Mouse (Mus musculus) stomach, postnatal 0 days (tissue): ENCODE data around the gene Tenm4.

ENCODE experiments used
- CTCF ChIP-seq: IDR thresholded peaks from 2 replicates; pipeline ENCODE4 v1.5.1; 2016; ENCODE audit warnings: antibody characterized with exemption, low read depth, mild to moderate bottlenecking, moderate library complexity
- EP300 ChIP-seq: optimal IDR thresholded peaks from 2 replicates; pipeline ENCODE3; 2016; ENCODE audit warnings: antibody characterized with exemption

GRCm38 (mm10) chr7:96277550-96277949 is 106.5 kb downstream of the Tenm4 start:
- no peak for TF ChIP-seq EP300
- no peak for TF ChIP-seq CTCF
